Mouse (Mus musculus) 416B (cell line): Measurements from ENCODE around the gene Lsr.
"Not testable (repeated sequence)": the region's sequence is repeated elsewhere in the genome, so short reads cannot be mapped to it uniquely, and the experiment has no call there.

Experiments
- DNase-seq: peaks from one replicate; pipeline ENCODE4 v3.0.0; 2011; ENCODE audit warnings: low read depth

Gene Lsr

GRCm38 (mm10) chr7:30962862-30963261, 10.4 kb downstream of the Lsr start:
- DNase-seq = no peak

GRCm38 (mm10) chr7:30959786-30960349, 13.4 kb downstream of the Lsr start:
- no peak for DNase-seq

- DNase-seq = no peak
Observed at GRCm38 (mm10) chr7:30958866-30959487, 14.3 kb downstream of the Lsr start.

- DNase-seq = no peak
Observed at GRCm38 (mm10) chr7:30958109-30958865, 15.0 kb downstream of the Lsr start.

GRCm38 (mm10) chr7:30957367-30957783, 15.9 kb downstream of the Lsr start:
- peak; percentile 88 for DNase-seq

GRCm38 (mm10) chr7:30956756-30957366, 16.4 kb downstream of the Lsr start, which contains the start of gene Usf2:
TSS of gene Usf2 (minus strand) at chr7:30956803.
- peak; percentile 78 for DNase-seq

GRCm38 (mm10) chr7:30956357-30956751, 16.9 kb downstream of the Lsr start:
- no peak for DNase-seq

- DNase-seq = peak; percentile 84
Observed at GRCm38 (mm10) chr7:30955584-30956356, 17.5 kb downstream of the Lsr start.

- DNase-seq = no peak
Observed at GRCm38 (mm10) chr7:30954971-30955520, 18.2 kb downstream of the Lsr start.

GRCm38 (mm10) chr7:30954036-30954435, 19.2 kb downstream of the Lsr start:
- no peak for DNase-seq

- no peak for DNase-seq
Observed at GRCm38 (mm10) chr7:30953459-30953858, 19.8 kb downstream of the Lsr start.

GRCm38 (mm10) chr7:30952441-30953265, 20.6 kb downstream of the Lsr start:
- no peak for DNase-seq

- not testable (repeated sequence) for DNase-seq
Observed at GRCm38 (mm10) chr7:30949902-30950301, 23.4 kb downstream of the Lsr start.

GRCm38 (mm10) chr7:30945876-30946275, 27.4 kb downstream of the Lsr start:
- no peak for DNase-seq

GRCm38 (mm10) chr7:30945466-30945865, 27.8 kb downstream of the Lsr start:
- not testable (repeated sequence) for DNase-seq

GRCm38 (mm10) chr7:30944706-30945105, 28.6 kb downstream of the Lsr start:
- not testable (repeated sequence) for DNase-seq

GRCm38 (mm10) chr7:30943909-30944635, 29.2 kb downstream of the Lsr start, which contains the start of gene Hamp:
TSS of gene Hamp (minus strand) at chr7:30944032.
- no peak for DNase-seq

GRCm38 (mm10) chr7:30942365-30942764, 30.9 kb downstream of the Lsr start:
- DNase-seq = peak; percentile 35

GRCm38 (mm10) chr7:30940070-30940469, 33.2 kb downstream of the Lsr start:
- DNase-seq = not testable (repeated sequence)
